ENCODE assay signal across 22 mouse cellular contexts in genomic region chr12:30252381-30252780, GRCm38 (mm10).
"Had no signal": no experiment of that assay in that cellular context is flagged by ENCODE, and none has a peak within 500 bp of the region (broad histone marks: within the 10 kb centered on the region; RNA-seq: fewer than 3 reads in every experiment).

No protein-coding gene starts in this region.

- H3K36me3 ChIP-seq: heart, embryonic 13.5 days; heart, embryonic 15.5 days; hindbrain, embryonic 13.5 days; hindbrain, embryonic 15.5 days; kidney, embryonic 15.5 days; limb, embryonic 13.5 days; limb, embryonic 15.5 days; liver, embryonic 12.5 days had no signal

- H3K9me3 ChIP-seq: heart, embryonic 13.5 days; heart, embryonic 15.5 days; hindbrain, embryonic 13.5 days; hindbrain, embryonic 15.5 days; kidney, embryonic 15.5 days; limb, embryonic 13.5 days; limb, embryonic 15.5 days; liver, embryonic 12.5 days had no signal

- H3K27ac ChIP-seq: heart, adult 2 months; heart, embryonic 13.5 days; heart, embryonic 15.5 days; hindbrain, embryonic 13.5 days; hindbrain, embryonic 15.5 days; hindbrain, postnatal 0 days; kidney, embryonic 15.5 days; kidney, postnatal 0 days; limb, embryonic 13.5 days; limb, embryonic 15.5 days; liver, embryonic 12.5 days; liver, embryonic 14.5 days had no signal

- H3K4me3 ChIP-seq: heart, adult 2 months; heart, embryonic 13.5 days; heart, embryonic 15.5 days; hindbrain, embryonic 13.5 days; hindbrain, embryonic 15.5 days; kidney, embryonic 15.5 days; limb, embryonic 13.5 days; limb, embryonic 15.5 days; liver, embryonic 12.5 days had no signal

- H3K27me3 ChIP-seq: heart, embryonic 13.5 days; heart, embryonic 15.5 days; hindbrain, embryonic 13.5 days; hindbrain, embryonic 15.5 days; kidney, embryonic 15.5 days; limb, embryonic 15.5 days; liver, embryonic 12.5 days had no signal

- H3K4me1 ChIP-seq: heart, embryonic 13.5 days; heart, embryonic 15.5 days; hindbrain, embryonic 13.5 days; hindbrain, embryonic 15.5 days; kidney, embryonic 15.5 days; limb, embryonic 13.5 days; limb, embryonic 15.5 days; liver, embryonic 12.5 days had no signal

- DNase-seq: gastrocnemius, postnatal 14 days; gastrocnemius, postnatal 36 days; heart, adult 2 months; heart, postnatal 14 days; heart, postnatal 36 days; kidney, adult 11 months; kidney, adult 2 months; kidney, adult 9 months; kidney, postnatal 14 days; layer of hippocampus, adult 9-11 months; layer of hippocampus, postnatal 36 days had no signal
